In the genomic region with DNA sequence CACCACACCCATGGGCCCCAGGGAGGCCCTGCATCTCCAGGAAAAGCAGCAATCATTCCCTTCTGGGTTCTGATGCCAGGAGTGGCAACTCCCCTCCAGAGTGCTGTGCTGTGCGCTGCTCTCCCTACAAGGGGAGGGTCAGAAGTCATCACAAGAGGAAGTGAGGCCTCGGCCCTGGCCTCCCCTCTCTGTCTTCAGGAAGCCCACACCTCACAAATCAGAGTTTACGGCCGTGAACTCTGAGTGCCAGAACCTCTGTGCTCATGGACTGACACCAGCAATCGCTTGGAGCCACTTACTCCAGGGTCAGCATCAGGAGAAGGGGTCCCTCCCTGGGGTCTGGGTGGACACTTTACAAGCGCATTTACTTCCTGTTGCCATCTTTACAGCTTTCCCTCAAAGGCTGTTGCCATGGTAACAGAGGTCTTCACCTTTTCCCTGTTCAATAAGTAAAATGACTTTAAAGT, we compare ENCODE assay signal across 10 mouse cellular contexts. TPM values are rescaled to one million over a fixed set of nuclear protein-coding genes. Genes with fewer than 3 reads are reported as not detected.
DNase-seq lines count a peak whose midpoint lies in the region; ATAC-seq lines count a peak whose summit lies in the region.
"Had no signal": no experiment of that assay in that cellular context is flagged by ENCODE, and none has a peak within 500 bp of the region (broad histone marks: within the 10 kb centered on the region; RNA-seq: fewer than 3 reads in every experiment).

No protein-coding gene starts in this region.

- H3K27me3 ChIP-seq in intestine, embryonic 16.5 days (replicated peaks; ENCODE audit: control insufficient read depth, insufficient read depth, low read length): no peaks in the 10 kb centered on the region
- no peaks in the 10 kb centered on the region for H3K27me3 ChIP-seq in limb, embryonic 15.5 days

- H3K36me3 ChIP-seq in intestine, embryonic 16.5 days (ENCODE audit: control insufficient read depth, insufficient read depth, low read length): no peaks in the 10 kb centered on the region
- H3K36me3 ChIP-seq in limb, embryonic 15.5 days: no peaks in the 10 kb centered on the region

- WGBS in intestine, embryonic 16.5 days: 27% methylated on average over 6 of the region's 6 CpGs
- whole genome bisulfite sequencing in limb, embryonic 15.5 days: 21% methylated on average over 6 of the region's 6 CpGs

- peaks cover 6% of the 10 kb centered on the region for H3K4me1 ChIP-seq in intestine, embryonic 16.5 days (ENCODE audit: control insufficient read depth, insufficient read depth, low read length)
- H3K4me1 ChIP-seq in limb, embryonic 15.5 days: peaks cover 4% of the 10 kb centered on the region; the same call in 1 of the 2 replicates

- DNase-seq in kidney, adult 11 months: peak; percentile 10
- no peak for DNase-seq in kidney, adult 18-20 months
- peak; percentile 32 for DNase-seq in embryo, embryonic 11.5 days (ENCODE audit: low read depth, low spot score)
- no peak for DNase-seq in testis, postnatal 10 days (ENCODE audit: low spot score)
- DNase-seq in gastrocnemius, postnatal 25 days: no peak
- DNase-seq: cerebellum, postnatal 14 days had no signal

- ATAC-seq in intestine, embryonic 16.5 days: peak; percentile 92
- ATAC-seq in limb, embryonic 15.5 days (ENCODE audit: insufficient number of reproducible peaks, low FRiP score, low TSS enrichment, low read depth): no peak
- ATAC-seq: hindbrain, postnatal 0 days had no signal

- no peak overlapping the region for H3K4me2 ChIP-seq in intestine, embryonic 16.5 days (ENCODE audit: low read depth, low read length)
- H3K4me2 ChIP-seq in limb, embryonic 15.5 days: no peak overlapping the region

- H3K4me3 ChIP-seq in intestine, embryonic 16.5 days (ENCODE audit: low read length): no peak overlapping the region
- H3K4me3 ChIP-seq in limb, embryonic 15.5 days: no peak overlapping the region
- H3K4me3 ChIP-seq: erythroblast, embryonic 14.5 days had no signal

- 0 out of 2 replicates have a peak, but pooled peaks cover 7% of the 10 kb centered on the region for H3K9me3 ChIP-seq in intestine, embryonic 16.5 days (ENCODE audit: control insufficient read depth, low read length)
- H3K9me3 ChIP-seq in limb, embryonic 15.5 days: no peaks in the 10 kb centered on the region; the same call in 1 of the 2 replicates

- H3K27ac ChIP-seq in intestine, embryonic 16.5 days (ENCODE audit: low read length): peak overlapping the region; percentile 50; the same call in 1 of the 2 replicates
- H3K27ac ChIP-seq in limb, embryonic 15.5 days: peak overlapping the region; percentile 33; the same call in 1 of the 2 replicates
- H3K27ac ChIP-seq: hindbrain, postnatal 0 days had no signal

- no peak overlapping the region for H3K9ac ChIP-seq in intestine, embryonic 16.5 days (ENCODE audit: low read depth, low read length)
- no peak overlapping the region for H3K9ac ChIP-seq in limb, embryonic 15.5 days

RNA-seq across cellular contexts. Expression of gene Psmg1, which starts 55.2 kb away (rescaled TPM):
- polyA plus RNA-seq in intestine, embryonic 16.5 days (2015; fragmentation: Nextera tagmentation; extraction: Ambion mirVana): 70.8 and 76.0 TPM in 2 replicates
- polyA plus RNA-seq in limb, embryonic 15.5 days (2015; fragmentation: Nextera tagmentation; extraction: Ambion mirVana): 80.1 and 89.3 TPM in 2 replicates
- total RNA-seq in gastrocnemius, postnatal 25 days (2021): 10 to 100 TPM in 1 of 2 experiments, 1 to 10 TPM in 1; 9.5 to 10.3 TPM

Comparison
In these comparisons a context has a peak if more than half of its experiments do, and no peak if none do; other contexts are left out.
1. DNase-seq: peak in kidney, adult 11 months (single experiment) and embryo, embryonic 11.5 days (single experiment); none in kidney, adult 18-20 months (single experiment), testis, postnatal 10 days (single experiment) and gastrocnemius, postnatal 25 days (single experiment).